ENCODE assay signal across 7 mouse cellular contexts in the genomic region with DNA sequence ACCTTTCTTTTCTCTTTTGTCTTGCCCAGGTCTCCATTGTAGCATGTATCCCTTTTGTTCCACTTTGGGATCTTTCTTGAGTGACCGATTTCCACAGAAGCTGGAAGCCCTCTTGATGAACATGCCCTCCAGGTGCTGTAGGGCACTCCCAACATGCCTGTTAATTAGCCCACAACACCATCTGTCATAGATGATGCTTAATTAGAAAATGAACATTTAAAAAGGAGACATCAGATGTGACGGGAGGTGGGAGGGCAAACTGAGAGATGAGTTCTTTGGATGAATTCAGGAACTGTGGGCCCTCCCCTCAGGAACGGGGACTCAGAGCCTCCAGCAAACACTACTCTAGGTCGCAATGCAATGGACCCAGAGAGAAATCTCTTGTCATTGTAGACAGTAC.
"Had no signal": no experiment of that assay in that cellular context is flagged by ENCODE, and none has a peak within 500 bp of the region (broad histone marks: within the 10 kb centered on the region; RNA-seq: fewer than 3 reads in every experiment).

No protein-coding gene starts in this region.

- DNase-seq: kidney, adult 9 months; kidney, postnatal 14 days; kidney, postnatal 4 days; liver, postnatal 0 days; lung, embryonic 14.5 days; thymus, adult 18-20 months; thymus, postnatal 36 days had no signal
